Mouse (Mus musculus): Measurements from ENCODE around the gene Olfm2. TPM values are rescaled to one million over a fixed set of nuclear protein-coding genes. Genes with fewer than 3 reads are reported as not detected.

Gene Olfm2
- polyA plus RNA-seq, 1 experiment from 2014 or later: 7.1 TPM

- peaks cover 76% of the 10 kb centered on the region for H3K27me3 ChIP-seq
- no peak overlapping the region for H3K27ac ChIP-seq
- no peak for ATAC-seq (replicated peaks; ENCODE audit: low FRiP score)
- H3K9me3 ChIP-seq (replicated peaks): no peaks in the 10 kb centered on the region
- 12% methylated on average over 22 of the region's 22 CpGs for WGBS
- H3K4me1 ChIP-seq: peaks cover 24% of the 10 kb centered on the region
- no peak overlapping the region for H3K9ac ChIP-seq
- no peaks in the 10 kb centered on the region for H3K36me3 ChIP-seq
- H3K4me2 ChIP-seq: no peak overlapping the region
- no peak overlapping the region for H3K4me3 ChIP-seq (replicated peaks)
Measured at GRCm38 (mm10) chr9:20743946-20744738, 2.0 kb downstream of the Olfm2 start.

DNA sequence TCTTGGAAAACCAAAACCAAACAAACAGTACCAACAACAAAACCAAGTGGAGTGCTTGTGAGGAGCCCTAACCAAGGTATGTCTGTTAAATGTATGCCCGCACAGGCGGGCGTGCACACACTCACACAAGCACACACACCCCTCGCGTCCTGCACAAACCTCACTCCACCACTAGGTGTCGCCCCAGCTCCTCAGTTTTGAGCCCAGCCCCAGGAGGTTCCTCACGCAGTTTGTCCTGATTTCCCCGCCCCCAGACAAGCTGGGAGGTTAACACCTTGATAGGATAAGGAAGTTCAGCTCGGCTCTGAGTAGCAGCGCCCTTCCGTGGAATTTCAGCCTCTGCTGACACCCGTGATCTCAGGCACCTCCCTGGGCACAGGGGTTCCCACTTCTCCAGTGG is 5.7 kb downstream of the Olfm2 start:
- no peak overlapping the region for H3K9ac ChIP-seq
- no peaks in the 10 kb centered on the region for H3K36me3 ChIP-seq
- peaks cover 10% of the 10 kb centered on the region for H3K4me1 ChIP-seq
- peak; percentile 71 for ATAC-seq (replicated peaks; ENCODE audit: low FRiP score)
- H3K27ac ChIP-seq: no peak overlapping the region
- 2% methylated on average over 12 of the region's 12 CpGs for WGBS
- H3K27me3 ChIP-seq: peaks cover 47% of the 10 kb centered on the region
- no peaks in the 10 kb centered on the region for H3K9me3 ChIP-seq (replicated peaks)
- 0 out of 2 replicates have a peak overlapping the region, but pooled peaks have one; percentile 18 for H3K4me3 ChIP-seq (replicated peaks)
- H3K4me2 ChIP-seq: peak overlapping the region; percentile 53

GRCm38 (mm10) chr9:20738251-20738999 is 7.7 kb downstream of the Olfm2 start:
- Histone ChIP-seq H3K36me3 (no peaks in the 10 kb centered on the region), H3K27me3 (peaks cover 29% of the 10 kb centered on the region), H3K4me1 (peaks cover 7% of the 10 kb centered on the region), H3K9ac (no peak overlapping the region), H3K27ac (no peak overlapping the region), H3K4me2 (no peak overlapping the region), H3K9me3 (replicated peaks) (no peaks in the 10 kb centered on the region), H3K4me3 (replicated peaks) (no peak overlapping the region)
- 45% methylated on average over 8 of the region's 8 CpGs for WGBS
- ATAC-seq (replicated peaks; ENCODE audit: low FRiP score): no peak

GRCm38 (mm10) chr9:20737227-20737626 is 8.9 kb downstream of the Olfm2 start:
- no peak for ATAC-seq (replicated peaks; ENCODE audit: low FRiP score)
- no peaks in the 10 kb centered on the region for H3K36me3 ChIP-seq
- H3K27me3 ChIP-seq: peaks cover 20% of the 10 kb centered on the region
- no peaks in the 10 kb centered on the region for H3K9me3 ChIP-seq (replicated peaks)
- no peak overlapping the region for H3K9ac ChIP-seq
- peaks cover 7% of the 10 kb centered on the region for H3K4me1 ChIP-seq
- H3K27ac ChIP-seq: no peak overlapping the region
- H3K4me2 ChIP-seq: no peak overlapping the region
- WGBS: 95% methylated on average over 2 of the region's 2 CpGs
- no peak overlapping the region for H3K4me3 ChIP-seq (replicated peaks)

- Histone ChIP-seq H3K9me3 (replicated peaks) (no peaks in the 10 kb centered on the region), H3K27ac (no peak overlapping the region), H3K4me3 (replicated peaks) (no peak overlapping the region), H3K4me2 (no peak overlapping the region), H3K36me3 (no peaks in the 10 kb centered on the region), H3K27me3 (peaks cover 18% of the 10 kb centered on the region), H3K9ac (no peak overlapping the region), H3K4me1 (no peaks in the 10 kb centered on the region)
- no peak for ATAC-seq (replicated peaks; ENCODE audit: low FRiP score)
- 72% methylated on average over 3 of the region's 3 CpGs for WGBS
Measured at GRCm38 (mm10) chr9:20734692-20735091, 11.5 kb downstream of the Olfm2 start.

- Histone ChIP-seq H3K9ac (no peak overlapping the region), H3K36me3 (no peaks in the 10 kb centered on the region), H3K4me2 (no peak overlapping the region), H3K27ac (no peak overlapping the region), H3K9me3 (replicated peaks) (no peaks in the 10 kb centered on the region), H3K4me1 (peaks cover 15% of the 10 kb centered on the region), H3K27me3 (peaks cover 39% of the 10 kb centered on the region), H3K4me3 (replicated peaks) (no peak overlapping the region)
- no peak for ATAC-seq (replicated peaks; ENCODE audit: low FRiP score)
- WGBS: 67% methylated on average over 4 of the region's 4 CpGs
Measured at GRCm38 (mm10) chr9:20731797-20732196, 14.4 kb downstream of the Olfm2 start.

- H3K4me3 ChIP-seq (replicated peaks): no peak overlapping the region
- H3K4me1 ChIP-seq: peaks cover 24% of the 10 kb centered on the region
- H3K9me3 ChIP-seq (replicated peaks): no peaks in the 10 kb centered on the region
- no peak overlapping the region for H3K9ac ChIP-seq
- H3K4me2 ChIP-seq: no peak overlapping the region
- H3K27me3 ChIP-seq: peaks cover 63% of the 10 kb centered on the region
- no peak overlapping the region for H3K27ac ChIP-seq
- WGBS: 38% methylated on average over 6 of the region's 6 CpGs
- no peak for ATAC-seq (replicated peaks; ENCODE audit: low FRiP score)
- H3K36me3 ChIP-seq: no peaks in the 10 kb centered on the region
Measured at GRCm38 (mm10) chr9:20729451-20729850, 16.7 kb downstream of the Olfm2 start.

- Histone ChIP-seq H3K36me3 (no peaks in the 10 kb centered on the region), H3K4me1 (peaks cover 24% of the 10 kb centered on the region), H3K4me3 (replicated peaks) (peak overlapping the region; percentile 53), H3K27me3 (peaks cover 68% of the 10 kb centered on the region), H3K27ac (no peak overlapping the region), H3K9me3 (replicated peaks) (no peaks in the 10 kb centered on the region), H3K9ac (peak overlapping the region; percentile 35), H3K4me2 (peak overlapping the region; percentile 100)
- WGBS: under 1% methylated on average over 46 of the region's 46 CpGs
- ATAC-seq (replicated peaks; ENCODE audit: low FRiP score): peak; percentile 78
Measured at GRCm38 (mm10) chr9:20727601-20728113, 18.5 kb downstream of the Olfm2 start.

DNA sequence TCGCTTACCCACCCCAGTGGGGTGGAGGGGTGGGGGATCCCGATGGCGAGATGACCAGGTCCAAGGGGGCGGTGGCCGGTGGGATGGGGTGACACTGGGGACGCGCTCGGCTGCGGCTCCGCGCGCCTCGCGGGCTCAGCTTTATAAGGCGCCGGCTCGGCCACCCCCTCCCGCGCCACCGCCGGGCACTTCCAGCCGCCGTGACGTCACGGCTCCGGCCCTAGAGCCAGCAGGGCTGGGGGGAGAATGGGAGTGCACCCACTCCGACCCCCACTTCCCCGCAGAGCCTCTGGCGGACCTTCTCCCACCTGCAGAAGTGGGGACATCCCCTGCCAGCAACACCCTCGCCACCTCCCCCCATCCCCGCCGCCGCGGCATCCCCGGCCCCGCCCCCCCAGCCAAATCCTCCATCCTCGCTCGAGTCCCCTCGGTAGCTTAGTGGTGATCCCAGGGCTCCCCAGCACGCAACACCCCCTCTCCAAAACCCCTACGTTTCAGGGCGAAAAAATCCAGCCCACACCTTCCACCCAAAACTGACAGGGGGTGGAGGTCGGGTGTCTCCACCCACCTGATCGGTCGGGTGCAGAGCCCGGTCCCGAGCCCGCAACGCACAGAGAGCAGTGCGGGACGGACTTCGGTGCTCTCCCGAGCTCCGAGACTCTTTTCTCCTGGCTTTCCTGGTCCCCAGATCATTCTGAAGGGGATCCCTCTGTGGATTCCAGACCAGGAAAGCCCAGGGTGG is 19.1 kb downstream of the Olfm2 start:
- H3K27ac ChIP-seq: no peak overlapping the region
- peak overlapping the region; percentile 35 for H3K9ac ChIP-seq
- peak overlapping the region; percentile 100 for H3K4me2 ChIP-seq
- under 1% methylated on average over 54 of the region's 54 CpGs for WGBS
- peaks cover 68% of the 10 kb centered on the region for H3K27me3 ChIP-seq
- H3K4me3 ChIP-seq (replicated peaks): peak overlapping the region; percentile 53
- no peaks in the 10 kb centered on the region for H3K36me3 ChIP-seq
- H3K9me3 ChIP-seq (replicated peaks): no peaks in the 10 kb centered on the region
- H3K4me1 ChIP-seq: peaks cover 24% of the 10 kb centered on the region
- ATAC-seq (replicated peaks; ENCODE audit: low FRiP score): peak; percentile 43

GRCm38 (mm10) chr9:20726134-20726858 is 19.9 kb downstream of the Olfm2 start:
- H3K4me1 ChIP-seq: peaks cover 31% of the 10 kb centered on the region
- peak overlapping the region; percentile 100 for H3K4me2 ChIP-seq
- peak overlapping the region; percentile 35; the same call in 1 of the 2 replicates for H3K9ac ChIP-seq
- no peaks in the 10 kb centered on the region for H3K9me3 ChIP-seq (replicated peaks)
- H3K36me3 ChIP-seq: no peaks in the 10 kb centered on the region
- peak overlapping the region; percentile 53 for H3K4me3 ChIP-seq (replicated peaks)
- ATAC-seq (replicated peaks; ENCODE audit: low FRiP score): no peak
- WGBS: under 1% methylated on average over 42 of the region's 42 CpGs
- no peak overlapping the region for H3K27ac ChIP-seq
- peaks cover 68% of the 10 kb centered on the region for H3K27me3 ChIP-seq

DNA sequence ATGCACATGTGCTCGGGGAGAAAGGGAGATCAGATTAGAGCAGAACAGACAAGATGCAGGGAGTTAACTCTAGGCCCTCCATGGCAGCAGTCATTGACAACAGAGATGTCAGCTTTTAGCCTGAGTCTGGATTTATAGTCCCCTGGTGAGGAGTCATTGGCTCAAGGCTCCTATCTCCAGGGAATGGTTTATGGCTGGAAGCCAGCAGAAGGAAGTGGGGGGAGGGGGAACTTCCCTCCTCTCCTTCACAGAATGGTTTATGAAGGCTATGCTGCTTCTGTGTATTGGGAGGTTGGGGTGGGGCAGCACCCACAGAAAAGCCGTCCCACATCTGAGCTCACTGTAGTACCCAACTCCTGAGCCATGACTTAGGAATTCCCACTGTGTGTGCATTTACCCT is 24.6 kb downstream of the Olfm2 start:
- Histone ChIP-seq H3K4me1 (peaks cover 14% of the 10 kb centered on the region), H3K36me3 (no peaks in the 10 kb centered on the region), H3K27me3 (peaks cover 29% of the 10 kb centered on the region), H3K27ac (no peak overlapping the region), H3K4me3 (replicated peaks) (no peak overlapping the region), H3K9ac (no peak overlapping the region), H3K4me2 (no peak overlapping the region), H3K9me3 (replicated peaks) (no peaks in the 10 kb centered on the region)
- 25% methylated on average over 2 of the region's 2 CpGs for WGBS
- peak; percentile 73 for ATAC-seq (replicated peaks; ENCODE audit: low FRiP score)
